Comparison of ENCODE assay signal across 18 mouse cellular contexts in the genomic region with DNA sequence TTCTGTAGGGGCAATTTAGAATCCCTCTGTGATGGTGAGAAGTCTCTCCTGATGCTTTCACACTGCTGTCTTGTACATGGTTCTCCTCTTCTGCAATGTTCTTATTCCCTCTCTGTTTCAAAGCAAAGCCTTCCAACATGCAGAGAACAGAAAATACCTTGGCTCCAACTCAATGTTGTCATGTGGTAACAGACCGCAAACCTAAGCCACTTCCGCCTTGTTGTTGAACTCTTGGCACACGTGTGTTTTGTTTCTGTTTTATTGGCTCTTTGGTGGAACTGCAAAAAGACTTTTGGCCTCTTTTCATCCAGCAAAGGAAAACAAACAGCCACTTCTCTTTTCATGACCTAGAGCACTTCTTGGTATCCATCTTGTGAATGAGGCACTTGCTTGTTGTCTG.
A peak's percentile ranks its signal among the peaks of the same experiment; 100 is the strongest.
DNase-seq lines count a peak whose midpoint lies in the region; ATAC-seq and TF ChIP-seq lines count a peak whose summit lies in the region.
"Had no signal": no experiment of that assay in that cellular context is flagged by ENCODE, and none has a peak within 500 bp of the region (broad histone marks: within the 10 kb centered on the region; RNA-seq: fewer than 3 reads in every experiment).

No protein-coding gene starts in this region.

- ATAC-seq in heart, embryonic 11.5 days (replicated peaks; ENCODE audit: insufficient number of reproducible peaks, low FRiP score, low TSS enrichment): no peak
- no peak for ATAC-seq in limb, embryonic 14.5 days (ENCODE audit: low FRiP score, low read depth)
- ATAC-seq: CD4-positive, CD25-positive, alpha-beta regulatory T cell, adult 4 months; forebrain, postnatal 0 days had no signal

- no peaks in the 10 kb centered on the region for H3K36me3 ChIP-seq in heart, embryonic 11.5 days (ENCODE audit: control insufficient read depth, insufficient read depth, low read length)
- no peaks in the 10 kb centered on the region for H3K36me3 ChIP-seq in limb, embryonic 14.5 days (ENCODE audit: control insufficient read depth, insufficient read depth, low read length)
- H3K36me3 ChIP-seq in limb, embryonic 10.5 days: no peaks in the 10 kb centered on the region
- H3K36me3 ChIP-seq: heart, embryonic 13.5 days; hindbrain, embryonic 12.5 days; midbrain, embryonic 12.5 days had no signal

- 81% methylated on average over 3 of the region's 3 CpGs for WGBS in heart, embryonic 11.5 days (ENCODE audit: insufficient replicate concordance)
- 40% methylated on average over 3 of the region's 3 CpGs for WGBS in limb, embryonic 14.5 days
- WGBS in limb, embryonic 10.5 days: 85% methylated on average over 3 of the region's 3 CpGs

- H3K4me3 ChIP-seq in heart, embryonic 11.5 days (ENCODE audit: low read depth, low read length): no peak overlapping the region
- no peak overlapping the region for H3K4me3 ChIP-seq in limb, embryonic 14.5 days (replicated peaks; ENCODE audit: low read length)
- H3K4me3 ChIP-seq in limb, embryonic 10.5 days: no peak overlapping the region
- H3K4me3 ChIP-seq: erythroblast, embryonic 14.5 days; heart, embryonic 13.5 days; hindbrain, embryonic 12.5 days; layer of hippocampus, adult 2 months; midbrain, embryonic 12.5 days had no signal

- H3K27ac ChIP-seq in heart, embryonic 11.5 days (ENCODE audit: low read depth, low read length): no peak overlapping the region
- 0 out of 2 replicates have a peak overlapping the region, but pooled peaks have one; percentile 7 for H3K27ac ChIP-seq in limb, embryonic 14.5 days (replicated peaks; ENCODE audit: low read depth, low read length)
- H3K27ac ChIP-seq in limb, embryonic 10.5 days: no peak overlapping the region
- H3K27ac ChIP-seq: heart, embryonic 13.5 days; hindbrain, embryonic 12.5 days; layer of hippocampus, adult 2 months; midbrain, embryonic 12.5 days had no signal

- H3K27me3 ChIP-seq in heart, embryonic 11.5 days (ENCODE audit: control insufficient read depth, insufficient read depth, low read length): no peaks in the 10 kb centered on the region
- no peaks in the 10 kb centered on the region for H3K27me3 ChIP-seq in limb, embryonic 14.5 days (ENCODE audit: control insufficient read depth, insufficient read depth, low read length)
- H3K27me3 ChIP-seq in limb, embryonic 10.5 days (ENCODE audit: low read depth, poor library complexity, severe bottlenecking): no peaks in the 10 kb centered on the region
- H3K27me3 ChIP-seq: heart, embryonic 13.5 days; hindbrain, embryonic 12.5 days; midbrain, embryonic 12.5 days had no signal

- H3K9ac ChIP-seq in heart, embryonic 11.5 days (ENCODE audit: low read depth, low read length): no peak overlapping the region
- H3K9ac ChIP-seq in limb, embryonic 14.5 days (ENCODE audit: low read depth, low read length, severe bottlenecking): no peak overlapping the region
- H3K9ac ChIP-seq: forebrain, postnatal 0 days; heart, embryonic 13.5 days; hindbrain, embryonic 12.5 days; midbrain, embryonic 12.5 days had no signal

- no peaks in the 10 kb centered on the region for H3K9me3 ChIP-seq in heart, embryonic 11.5 days (replicated peaks; ENCODE audit: control insufficient read depth, low read length)
- no peaks in the 10 kb centered on the region for H3K9me3 ChIP-seq in limb, embryonic 14.5 days (ENCODE audit: control insufficient read depth, low read length)
- no peaks in the 10 kb centered on the region for H3K9me3 ChIP-seq in limb, embryonic 10.5 days (replicated peaks)
- H3K9me3 ChIP-seq: heart, embryonic 13.5 days; hindbrain, embryonic 12.5 days; midbrain, embryonic 12.5 days had no signal

- no peaks in the 10 kb centered on the region for H3K4me1 ChIP-seq in heart, embryonic 11.5 days (ENCODE audit: control insufficient read depth, insufficient read depth, low read length)
- 0 out of 2 replicates have a peak, but pooled peaks cover 5% of the 10 kb centered on the region for H3K4me1 ChIP-seq in limb, embryonic 14.5 days (ENCODE audit: control insufficient read depth, insufficient read depth, low read length)
- no peaks in the 10 kb centered on the region for H3K4me1 ChIP-seq in limb, embryonic 10.5 days
- H3K4me1 ChIP-seq: heart, embryonic 13.5 days; hindbrain, embryonic 12.5 days; midbrain, embryonic 12.5 days had no signal

- DNase-seq in heart, adult 8-10 months (ENCODE audit: low spot score): peak; percentile 53
- peak; percentile 73 for DNase-seq in limb, embryonic 14.5 days (ENCODE audit: low spot score)
- no peak for DNase-seq in limb, embryonic 10.5 days (ENCODE audit: low spot score)
- DNase-seq in 3134 (ENCODE audit: extremely low read depth, insufficient read length, low spot score): peak; percentile 66
- DNase-seq in fat pad, adult 2 months (ENCODE audit: extremely low read depth, low read depth, low spot score): peak; percentile 42
- no peak for DNase-seq in liver
- DNase-seq in frontal cortex, adult 2 months (ENCODE audit: extremely low spot score in 1 of 2, low spot score in 1 of 2): no peak
- DNase-seq: adrenal gland, postnatal 36 days; cerebellum, postnatal 10 days; embryo, embryonic 11 days; forebrain, postnatal 0 days had no signal

- TF ChIP-seq POLR2A in limb, embryonic 14.5 days (IDR thresholded peaks at IDR 0.05; ENCODE audit: borderline replicate concordance, extremely low read depth, insufficient read depth, insufficient read length): no peak

- H3K4me2 ChIP-seq in heart, embryonic 11.5 days: no peak overlapping the region
- H3K4me2 ChIP-seq in limb, embryonic 14.5 days (replicated peaks; ENCODE audit: low read depth, low read length, severe bottlenecking): no peak overlapping the region
- H3K4me2 ChIP-seq: heart, embryonic 13.5 days; hindbrain, embryonic 12.5 days; midbrain, embryonic 12.5 days had no signal

Comparison
In these comparisons a context has a peak if more than half of its experiments do, and no peak if none do; other contexts are left out.
1. DNase-seq: peak in heart, adult 8-10 months (single experiment), limb, embryonic 14.5 days (single experiment), 3134 (single experiment) and fat pad, adult 2 months (single experiment); none in limb, embryonic 10.5 days (single experiment), liver (single experiment) and frontal cortex, adult 2 months (0 of 2).